In the genomic region with DNA sequence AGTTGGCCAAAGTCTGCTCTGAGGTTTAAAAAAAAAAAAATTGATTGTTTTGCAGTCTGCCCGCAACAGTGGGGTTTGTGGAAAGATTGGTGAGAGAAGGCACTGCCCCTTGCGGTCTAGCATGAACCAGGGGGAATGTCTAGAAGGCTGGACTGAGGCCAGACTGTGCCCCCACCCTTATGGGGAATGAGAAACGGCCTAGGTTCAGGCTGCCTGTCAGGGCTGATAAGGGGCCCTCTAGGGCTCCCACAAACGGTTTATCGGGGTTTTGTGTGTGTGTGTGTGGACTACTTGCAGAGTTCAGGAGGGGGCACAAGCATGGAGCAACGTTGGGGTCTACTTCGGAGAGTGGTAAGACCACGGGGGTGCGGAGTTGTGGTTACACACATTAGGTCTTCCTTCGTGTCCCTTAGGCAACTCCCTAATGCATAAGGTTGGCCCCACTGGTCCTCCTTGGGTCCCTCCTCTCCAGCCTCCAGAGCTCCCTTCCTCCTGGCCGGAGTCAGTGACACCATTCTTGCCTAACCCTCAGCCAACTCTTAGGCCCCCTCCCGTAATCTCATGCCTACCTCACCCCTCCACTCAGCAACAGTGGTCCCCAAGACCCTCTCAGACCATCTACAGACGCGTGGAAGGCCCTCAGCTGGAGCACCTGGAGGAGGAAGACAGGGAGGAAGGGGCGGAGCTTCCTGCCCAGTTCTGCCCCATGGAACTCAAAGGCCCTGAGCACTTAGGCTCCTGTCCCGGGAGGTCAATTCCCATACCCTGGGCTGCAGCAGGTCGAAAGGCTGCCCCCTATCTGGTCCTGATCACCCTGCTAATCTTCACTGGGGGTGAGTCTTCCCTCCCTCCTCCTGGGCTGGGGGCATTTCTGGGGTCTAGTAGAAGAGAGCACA, we compare ENCODE assay signal across 14 mouse cellular contexts. TPM values are rescaled to one million over a fixed set of nuclear protein-coding genes. Genes with fewer than 3 reads are reported as not detected.
A peak's percentile ranks its signal among the peaks of the same experiment; 100 is the strongest.
DNase-seq lines count a peak whose midpoint lies in the region; ATAC-seq and TF ChIP-seq lines count a peak whose summit lies in the region.
"Had no signal": no experiment of that assay in that cellular context is flagged by ENCODE, and none has a peak within 500 bp of the region (broad histone marks: within the 10 kb centered on the region; RNA-seq: fewer than 3 reads in every experiment).

No protein-coding gene starts in this region.

- no peak overlapping the region for H3K4me3 ChIP-seq in lung, embryonic 15.5 days
- no peak overlapping the region for H3K4me3 ChIP-seq in lung, postnatal 0 days (ENCODE audit: low read depth, low read length)
- H3K4me3 ChIP-seq in cerebellum, adult 2 months (replicated peaks; ENCODE audit: insufficient read depth, low read depth, low read length) = no peak overlapping the region
- H3K4me3 ChIP-seq: forebrain, embryonic 13.5 days had no signal

- no peak for TF ChIP-seq CTCF in lung, postnatal 0 days (IDR thresholded peaks at IDR 0.05)
- no peak for TF ChIP-seq CTCF in cerebellum, adult 2 months (IDR thresholded peaks at IDR 0.05; ENCODE audit: borderline replicate concordance, insufficient read depth, low read depth, low read length)

- 0 out of 2 replicates have a peak, but pooled peaks cover 9% of the 10 kb centered on the region for H3K4me1 ChIP-seq in lung, embryonic 15.5 days
- 0 out of 2 replicates have a peak, but pooled peaks cover 3% of the 10 kb centered on the region for H3K4me1 ChIP-seq in lung, postnatal 0 days (ENCODE audit: insufficient read depth, low read depth, low read length)
- no peaks in the 10 kb centered on the region for H3K4me1 ChIP-seq in cerebellum, adult 2 months (ENCODE audit: control insufficient read depth, insufficient read depth, low read length)

- TF ChIP-seq EP300 in lung, postnatal 0 days (IDR thresholded peaks at IDR 0.05) = no peak

- DNase-seq in lung, postnatal 0 days (ENCODE audit: low spot score) = no peak
- peak; percentile 51 for DNase-seq in c-Kit-positive CD71-negative TER-119-negative erythroid progenitor cells, embryonic 14.5 days (ENCODE audit: low read depth)
- no peak for DNase-seq in cerebellum, adult 2 months
- no peak for DNase-seq in kidney, postnatal 4 days
- DNase-seq: heart, adult 18-20 months had no signal

- H3K27me3 ChIP-seq in lung, embryonic 15.5 days = peaks cover 7% of the 10 kb centered on the region
- no peaks in the 10 kb centered on the region for H3K27me3 ChIP-seq in lung, postnatal 0 days (replicated peaks; ENCODE audit: insufficient read depth, low read length)
- H3K27me3 ChIP-seq in cerebellum, adult 2 months (ENCODE audit: control insufficient read depth, insufficient read depth, low read length) = no peaks in the 10 kb centered on the region

- H3K9me3 ChIP-seq in lung, embryonic 15.5 days = no peaks in the 10 kb centered on the region
- no peaks in the 10 kb centered on the region for H3K9me3 ChIP-seq in lung, postnatal 0 days (ENCODE audit: low read length)
- H3K9me3 ChIP-seq: forebrain, embryonic 13.5 days had no signal

- H3K9ac ChIP-seq in lung, embryonic 15.5 days = no peak overlapping the region
- no peak overlapping the region for H3K9ac ChIP-seq in lung, postnatal 0 days (replicated peaks; ENCODE audit: low read depth)
- H3K9ac ChIP-seq: forebrain, embryonic 13.5 days had no signal

- 68% methylated on average over 17 of the region's 17 CpGs for WGBS in lung, embryonic 15.5 days
- WGBS in lung, postnatal 0 days = 73% methylated on average over 16 of the region's 17 CpGs
- 68% methylated on average over 17 of the region's 17 CpGs for WGBS in cerebellum, adult 2 months

- H3K4me2 ChIP-seq in lung, embryonic 15.5 days = no peak overlapping the region
- no peak overlapping the region for H3K4me2 ChIP-seq in lung, postnatal 0 days (replicated peaks; ENCODE audit: low read depth, low read length)
- H3K4me2 ChIP-seq: forebrain, embryonic 13.5 days had no signal

- TF ChIP-seq POLR2A in cerebellum, adult 2 months (IDR thresholded peaks at IDR 0.05; ENCODE audit: borderline replicate concordance, insufficient read depth, low read length) = no peak

- H3K27ac ChIP-seq in lung, embryonic 15.5 days = no peak overlapping the region
- no peak overlapping the region for H3K27ac ChIP-seq in lung, postnatal 0 days (ENCODE audit: low read length)
- H3K27ac ChIP-seq in cerebellum, adult 2 months (ENCODE audit: insufficient read depth, low read length) = no peak overlapping the region
- H3K27ac ChIP-seq: forebrain, embryonic 13.5 days had no signal

- no peaks in the 10 kb centered on the region for H3K36me3 ChIP-seq in lung, embryonic 15.5 days
- no peaks in the 10 kb centered on the region for H3K36me3 ChIP-seq in lung, postnatal 0 days (ENCODE audit: insufficient read depth, low read length)

- ATAC-seq in lung, embryonic 15.5 days (ENCODE audit: borderline replicate concordance, extremely low read depth, low FRiP score, low TSS enrichment) = peak; percentile 48; the same call in 1 of the 2 replicates
- no peak for ATAC-seq in lung, postnatal 0 days
- ATAC-seq in granulocyte monocyte progenitor cell, adult 5-6 weeks (replicated peaks; ENCODE audit: poor library complexity, severe bottlenecking) = peak; percentile 57
- peak; percentile 80 for ATAC-seq in megakaryocyte-erythroid progenitor cell, adult 5-6 weeks (replicated peaks; ENCODE audit: low FRiP score, low TSS enrichment, poor library complexity, severe bottlenecking)
- no peak for ATAC-seq in monocyte, adult 5-6 weeks (replicated peaks; ENCODE audit: insufficient number of reproducible peaks, low FRiP score, low TSS enrichment, poor library complexity, severe bottlenecking)
- ATAC-seq: forebrain, embryonic 13.5 days had no signal

RNA-seq across cellular contexts. Expression of a gene that starts 1.3 kb away (rescaled TPM):
- 0.31 and 0.40 TPM in 2 replicates for polyA plus RNA-seq in lung, embryonic 15.5 days (2015; fragmentation: Nextera tagmentation; extraction: Ambion mirVana)
- polyA plus RNA-seq in lung, postnatal 0 days (2015; fragmentation: Nextera tagmentation; extraction: Ambion mirVana) = 0.33 and 0.87 TPM in 2 replicates
- 5.8 and 20.3 TPM in 2 replicates for total RNA-seq in granulocyte monocyte progenitor cell, adult 5-6 weeks (2014; fragmentation: Nextera tagmentation)
- 7.5 and 10.2 TPM in 2 replicates for total RNA-seq in granulocyte monocyte progenitor cell, adult 5-6 weeks (2017)
- total RNA-seq in megakaryocyte-erythroid progenitor cell, adult 5-6 weeks (2014; fragmentation: Nextera tagmentation) = 166 and 215 TPM in 2 replicates
- total RNA-seq in megakaryocyte-erythroid progenitor cell, adult 5-6 weeks (2017) = 94.7 and 144 TPM in 2 replicates
- polyA plus RNA-seq in cerebellum, adult 2 months (2012; rRNA removed) = 6.7 and 6.8 TPM in 2 replicates
- 0.29 to 0.53 TPM (median 0.38 TPM) in 3 replicates for total RNA-seq in monocyte, adult 5-6 weeks (2017)
- total RNA-seq: heart, adult 18-20 months had no signal

RNA-seq across cellular contexts. Expression of a gene that starts 17.6 kb away (rescaled TPM):
- polyA plus RNA-seq in lung, embryonic 15.5 days (2015; fragmentation: Nextera tagmentation; extraction: Ambion mirVana) = 0.24 and 0.71 TPM in 2 replicates
- polyA plus RNA-seq in lung, postnatal 0 days (2015; fragmentation: Nextera tagmentation; extraction: Ambion mirVana) = 0.15 TPM in 1 of 2 replicates, not detected in the other
- not detected in 2 replicates for total RNA-seq in granulocyte monocyte progenitor cell, adult 5-6 weeks (2014; fragmentation: Nextera tagmentation)
- not detected in 2 replicates for total RNA-seq in granulocyte monocyte progenitor cell, adult 5-6 weeks (2017)
- total RNA-seq in megakaryocyte-erythroid progenitor cell, adult 5-6 weeks (2014; fragmentation: Nextera tagmentation) = not detected in 2 replicates
- not detected in 2 replicates for total RNA-seq in megakaryocyte-erythroid progenitor cell, adult 5-6 weeks (2017)
- polyA plus RNA-seq in cerebellum, adult 2 months (2012; rRNA removed) = 125 and 135 TPM in 2 replicates
- total RNA-seq in monocyte, adult 5-6 weeks (2017) = not detected in 3 replicates
- total RNA-seq: heart, adult 18-20 months had no signal
- polyA plus RNA-seq: kidney, embryonic 14.5 days; spleen, adult 2 months had no signal

RNA-seq across cellular contexts. Expression of a gene that starts 29.9 kb away (rescaled TPM):
- 31.6 and 32.8 TPM in 2 replicates for polyA plus RNA-seq in lung, embryonic 15.5 days (2015; fragmentation: Nextera tagmentation; extraction: Ambion mirVana)
- polyA plus RNA-seq in lung, postnatal 0 days (2015; fragmentation: Nextera tagmentation; extraction: Ambion mirVana) = 32.1 and 33.7 TPM in 2 replicates
- total RNA-seq in granulocyte monocyte progenitor cell, adult 5-6 weeks (2014; fragmentation: Nextera tagmentation) = 146 and 159 TPM in 2 replicates
- 4.0 and 7.4 TPM in 2 replicates for total RNA-seq in granulocyte monocyte progenitor cell, adult 5-6 weeks (2017)
- total RNA-seq in megakaryocyte-erythroid progenitor cell, adult 5-6 weeks (2014; fragmentation: Nextera tagmentation) = 258 and 312 TPM in 2 replicates
- total RNA-seq in megakaryocyte-erythroid progenitor cell, adult 5-6 weeks (2017) = 15.8 and 18.8 TPM in 2 replicates
- polyA plus RNA-seq in cerebellum, adult 2 months (2012; rRNA removed) = 56.0 and 61.7 TPM in 2 replicates
- 3.0 to 5.9 TPM (median 5.8 TPM) in 3 replicates for total RNA-seq in monocyte, adult 5-6 weeks (2017)

RNA-seq across cellular contexts. Expression of a gene that starts 37.6 kb away (rescaled TPM):
- 414 and 437 TPM in 2 replicates for polyA plus RNA-seq in lung, embryonic 15.5 days (2015; fragmentation: Nextera tagmentation; extraction: Ambion mirVana)
- polyA plus RNA-seq in lung, postnatal 0 days (2015; fragmentation: Nextera tagmentation; extraction: Ambion mirVana) = 507 and 513 TPM in 2 replicates
- total RNA-seq in granulocyte monocyte progenitor cell, adult 5-6 weeks (2014; fragmentation: Nextera tagmentation) = 335 and 473 TPM in 2 replicates
- 226 and 299 TPM in 2 replicates for total RNA-seq in granulocyte monocyte progenitor cell, adult 5-6 weeks (2017)
- 367 and 396 TPM in 2 replicates for total RNA-seq in megakaryocyte-erythroid progenitor cell, adult 5-6 weeks (2014; fragmentation: Nextera tagmentation)
- 155 and 173 TPM in 2 replicates for total RNA-seq in megakaryocyte-erythroid progenitor cell, adult 5-6 weeks (2017)
- 410 and 442 TPM in 2 replicates for polyA plus RNA-seq in cerebellum, adult 2 months (2012; rRNA removed)
- total RNA-seq in monocyte, adult 5-6 weeks (2017) = 361 to 408 TPM (median 386 TPM) in 3 replicates

RNA-seq across cellular contexts. Expression of a gene that starts 37.9 kb away (rescaled TPM):
- 0.55 and 0.66 TPM in 2 replicates for polyA plus RNA-seq in lung, embryonic 15.5 days (2015; fragmentation: Nextera tagmentation; extraction: Ambion mirVana)
- not detected in 2 replicates for polyA plus RNA-seq in lung, postnatal 0 days (2015; fragmentation: Nextera tagmentation; extraction: Ambion mirVana)
- not detected in 2 replicates for total RNA-seq in granulocyte monocyte progenitor cell, adult 5-6 weeks (2014; fragmentation: Nextera tagmentation)
- not detected in 2 replicates for total RNA-seq in granulocyte monocyte progenitor cell, adult 5-6 weeks (2017)
- total RNA-seq in megakaryocyte-erythroid progenitor cell, adult 5-6 weeks (2014; fragmentation: Nextera tagmentation) = not detected in 2 replicates
- not detected in 2 replicates for total RNA-seq in megakaryocyte-erythroid progenitor cell, adult 5-6 weeks (2017)
- polyA plus RNA-seq in cerebellum, adult 2 months (2012; rRNA removed) = not detected in 2 replicates
- total RNA-seq in monocyte, adult 5-6 weeks (2017) = not detected in 3 replicates
- total RNA-seq: adrenal gland, postnatal 4 days; heart, adult 18-20 months; left cerebral cortex, postnatal 14 days had no signal
- polyA plus RNA-seq: forebrain, embryonic 13.5 days; kidney, embryonic 14.5 days; spleen, adult 2 months had no signal

Comparison
In these comparisons a context has a peak if more than half of its experiments do, and no peak if none do; other contexts are left out.
1. ATAC-seq: peak in lung, embryonic 15.5 days (single experiment), granulocyte monocyte progenitor cell, adult 5-6 weeks (single experiment) and megakaryocyte-erythroid progenitor cell, adult 5-6 weeks (single experiment); none in lung, postnatal 0 days (single experiment) and monocyte, adult 5-6 weeks (single experiment).
2. RNA of a gene that starts 1.3 kb away (total RNA-seq): 94.7 to 215 TPM in megakaryocyte-erythroid progenitor cell, adult 5-6 weeks; 5.8 to 20.3 TPM in granulocyte monocyte progenitor cell, adult 5-6 weeks and 0.29 to 0.53 TPM in monocyte, adult 5-6 weeks; every median in the first group is over 4 times any median in the second.